Mouse (Mus musculus) central nervous system, embryonic 14 days (tissue): Measurements from ENCODE around the gene Afg3l1. TPM values are rescaled to one million over a fixed set of nuclear protein-coding genes. Genes with fewer than 3 reads are reported as not detected.

ENCODE experiments used
- polyA plus RNA-seq: library from polyadenylated mRNA; depleted of rRNA; stranded (reverse); fragments of >200 nt; gene quantifications from 2 replicates; pipeline ENCODE4 v1.2.3, GENCODE M21; 2012; rRNA removed

Gene Afg3l1
- 30.8 and 32.1 TPM in 2 replicates for polyA plus RNA-seq

GRCm38 (mm10) chr8:123477737-123478258 is at the start of gene Afg3l1:
Gene Afg3l1 (plus strand): TSS chr8:123477903.

GRCm38 (mm10) chr8:123514781-123515539 is 37.3 kb downstream of the Afg3l1 start, which contains the start of gene Dbndd1:
Gene Dbndd1 (minus strand): TSS chr8:123515463.

GRCm38 (mm10) chr8:123518667-123519066 is 41.0 kb downstream of the Afg3l1 start, which contains the start of gene Gas8:
Gene Gas8 (plus strand): TSS chr8:123518834.

Other genes with a start within 250 kb of the Afg3l1 start
- gene Spata2l, start 241.7 kb upstream of the Afg3l1 start, polyA plus RNA-seq: 3.0 and 3.2 TPM in 2 replicates
- gene Zfp276, start 223.7 kb upstream of the Afg3l1 start, polyA plus RNA-seq: 38.9 and 40.2 TPM in 2 replicates
- 109 and 116 TPM in 2 replicates for gene Vps9d1, start 223.6 kb upstream of the Afg3l1 start, polyA plus RNA-seq
- gene Fanca, start 159.3 kb upstream of the Afg3l1 start, polyA plus RNA-seq: 27.6 and 35.1 TPM in 2 replicates
- 37.7 and 44.4 TPM in 2 replicates for gene Spire2, start 145.2 kb upstream of the Afg3l1 start, polyA plus RNA-seq
- 267 and 295 TPM in 2 replicates for gene Tcf25, start 104.2 kb upstream of the Afg3l1 start, polyA plus RNA-seq
- gene Mc1r, start 70.8 kb upstream of the Afg3l1 start, polyA plus RNA-seq: 0.02 and 0.10 TPM in 2 replicates
- 2,181 and 2,513 TPM in 2 replicates for gene Tubb3, start 66.5 kb upstream of the Afg3l1 start, polyA plus RNA-seq
- 44.5 and 45.5 TPM in 2 replicates for gene Def8, start 54.4 kb upstream of the Afg3l1 start, polyA plus RNA-seq
- 60.2 and 68.5 TPM in 2 replicates for gene Dbndd1, start 37.6 kb downstream of the Afg3l1 start, polyA plus RNA-seq
- 50.1 and 54.0 TPM in 2 replicates for gene Gas8, start 40.9 kb downstream of the Afg3l1 start, polyA plus RNA-seq
- 20.4 and 23.8 TPM in 2 replicates for gene Rhou, start 176.0 kb downstream of the Afg3l1 start, polyA plus RNA-seq